Mouse (Mus musculus): ENCODE measurements around the gene Crispld2.

DNA sequence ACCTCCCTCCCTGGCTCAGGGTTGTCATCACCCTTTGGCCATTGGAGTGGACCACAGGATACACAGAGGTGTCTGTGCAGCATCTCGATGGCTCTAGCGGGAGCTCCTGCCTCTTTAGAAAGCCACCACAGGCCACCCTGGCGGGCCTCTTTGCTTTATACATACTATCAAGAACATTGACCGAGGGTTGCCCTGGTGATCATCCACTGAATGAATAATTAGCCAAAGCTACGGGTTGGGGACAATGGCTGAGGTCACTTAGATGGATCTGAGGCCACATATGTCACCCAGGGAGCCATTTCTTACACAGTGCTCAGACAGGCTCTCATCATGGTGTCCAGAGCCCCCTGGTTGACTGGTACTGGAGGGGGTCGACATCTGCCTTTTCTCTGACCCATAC is 26.1 kb downstream of the Crispld2 start:
- TF ChIP-seq CTCF (conservative IDR thresholded peaks at IDR 0.05; ENCODE audit: insufficient read depth, insufficient read length, low read depth, low read length) = no peak
- no peak for TF ChIP-seq POLR2A (IDR thresholded peaks at IDR 0.05; ENCODE audit: low read depth, low read length)

Measured in kidney, adult 2 months (tissue).